Mouse (Mus musculus) MEL (cell line): ENCODE measurements around the gene Rhpn2. TPM values are rescaled to one million over a fixed set of nuclear protein-coding genes. Genes with fewer than 3 reads are reported as not detected.

Experiments
- DNase-seq: peaks from one replicate; pipeline ENCODE4 v3.0.0; 2011; ENCODE audit warnings: low read depth, low spot score
- H3K27ac ChIP-seq: 2 replicates; pipeline ENCODE4 v1.5.1; 2012; ENCODE audit warnings: low read depth, mild to moderate bottlenecking, control low read depth, low read length, moderate library complexity; ENCODE audit not compliant: control insufficient read depth
- H3K27me3 ChIP-seq, 2 experiments: fragments of 150-350 bp in 1 of 2; sonication (generic) in 1 of 2; 2 replicates each; pipeline ENCODE4 v1.6.1; 2012; ENCODE audit warnings: low read length in 2 of 2, mild to moderate bottlenecking in 2 of 2, improper control_type of control experiment in 1 of 2, moderate library complexity in 1 of 2; ENCODE audit not compliant: insufficient read depth in 2 of 2, control insufficient read depth in 1 of 2
- H3K36me3 ChIP-seq, 2 experiments: 2 replicates each; pipeline ENCODE4 v1.6.1; 2012 to 2014; ENCODE audit warnings: low read length in 2 of 2, improper control_type of control experiment in 1 of 2, inconsistent platforms in 1 of 2, mild to moderate bottlenecking in 1 of 2; ENCODE audit not compliant: insufficient read depth in 2 of 2, control insufficient read depth in 1 of 2
- H3K4me1 ChIP-seq, 2 experiments: fragments of 150-350 bp in 1 of 2; sonication (generic) in 1 of 2; 2 replicates each; pipeline ENCODE4 v1.6.1; 2012; ENCODE audit warnings: low read length in 2 of 2, improper control_type of control experiment in 1 of 2, mild to moderate bottlenecking in 1 of 2; ENCODE audit not compliant: insufficient read depth in 2 of 2, control insufficient read depth in 1 of 2
- H3K4me3 ChIP-seq, 2 experiments: fragments of 150-350 bp in 1 of 2; sonication (generic) in 1 of 2; 2 replicates each; pipeline ENCODE4 v1.5.1; 2012; ENCODE audit warnings: low read depth in 2 of 2, low read length in 2 of 2, mild to moderate bottlenecking in 2 of 2, moderate library complexity in 2 of 2, control low read depth in 1 of 2, improper control_type of control experiment in 1 of 2; ENCODE audit not compliant: control insufficient read depth in 1 of 2, insufficient read depth in 1 of 2
- H3K79me2 ChIP-seq: 2 replicates; pipeline ENCODE4 v1.6.1; 2012; ENCODE audit warnings: mild to moderate bottlenecking, low read length, moderate library complexity; ENCODE audit not compliant: control insufficient read depth, poor library complexity, insufficient read depth
- H3K9ac ChIP-seq: 2 replicates; pipeline ENCODE4 v1.6.1; 2012; ENCODE audit warnings: low read depth, mild to moderate bottlenecking, control low read depth, low read length, moderate library complexity; ENCODE audit not compliant: control insufficient read depth, poor library complexity, severe bottlenecking
- H3K9me3 ChIP-seq: fragments of 150-350 bp; sonication (generic); replicated peaks from 2 replicates; pipeline ENCODE4 v1.6.1; 2012; ENCODE audit warnings: mild to moderate bottlenecking, low read length, improper control_type of control experiment, moderate library complexity; ENCODE audit not compliant: insufficient read depth
- CHD2 ChIP-seq: IDR thresholded peaks from 2 replicates; pipeline ENCODE4 v1.6.1; 2011; ENCODE audit warnings: low read length, improper control_type of control experiment
- E2F4 ChIP-seq: IDR thresholded peaks from 2 replicates; pipeline ENCODE4 v1.6.1; 2011; ENCODE audit warnings: low read depth, low read length, improper control_type of control experiment, borderline replicate concordance
- ELF1 ChIP-seq: IDR thresholded peaks from 2 replicates; pipeline ENCODE4 v1.6.1; 2014; ENCODE audit warnings: low read depth, mild to moderate bottlenecking, inconsistent platforms, low read length, improper control_type of control experiment, moderate library complexity
- ETS1 ChIP-seq: IDR thresholded peaks from 2 replicates; pipeline ENCODE4 v1.6.1; 2012; ENCODE audit warnings: low read depth, mild to moderate bottlenecking, inconsistent platforms, low read length, improper control_type of control experiment, moderate library complexity
- GABPA ChIP-seq: IDR thresholded peaks from 2 replicates; pipeline ENCODE4 v1.6.1; 2012; ENCODE audit warnings: low read depth, mild to moderate bottlenecking, inconsistent platforms, low read length, improper control_type of control experiment, moderate library complexity
- HCFC1 ChIP-seq: IDR thresholded peaks from 2 replicates; pipeline ENCODE4 v1.6.1; 2012; ENCODE audit warnings: low read depth, mild to moderate bottlenecking, inconsistent platforms, low read length, improper control_type of control experiment, moderate library complexity
- JUND ChIP-seq: IDR thresholded peaks from 2 replicates; pipeline ENCODE4 v1.6.1; 2011; ENCODE audit warnings: low read depth, mild to moderate bottlenecking, improper control_type of control experiment, low read length
- KAT2A ChIP-seq: conservative IDR thresholded peaks from 2 replicates; pipeline ENCODE4 v1.6.1; 2012; ENCODE audit warnings: low read depth, low read length, improper control_type of control experiment, inconsistent platforms
- MAX ChIP-seq: IDR thresholded peaks from 2 replicates; pipeline ENCODE4 v1.6.1; 2011; ENCODE audit warnings: low read length, improper control_type of control experiment
- MAZ ChIP-seq: IDR thresholded peaks from 2 replicates; pipeline ENCODE4 v1.6.1; 2012; ENCODE audit warnings: low read depth, mild to moderate bottlenecking, inconsistent platforms, low read length, improper control_type of control experiment
- MXI1 ChIP-seq: IDR thresholded peaks from 2 replicates; pipeline ENCODE4 v1.6.1; 2011; ENCODE audit warnings: mild to moderate bottlenecking, low read depth, low read length, improper control_type of control experiment
- NELFE ChIP-seq: IDR thresholded peaks from 2 replicates; pipeline ENCODE4 v1.6.1; 2011; ENCODE audit warnings: low read depth, low read length, improper control_type of control experiment
- NRF1 ChIP-seq: IDR thresholded peaks from 2 replicates; pipeline ENCODE4 v1.6.1; 2014; ENCODE audit warnings: low read depth, mild to moderate bottlenecking, inconsistent platforms, low read length, improper control_type of control experiment, moderate library complexity; ENCODE audit not compliant: poor library complexity, insufficient read depth, severe bottlenecking
- POLR2A ChIP-seq, 2 experiments: IDR thresholded peaks; 2 replicates each; pipeline ENCODE4 v1.6.1; 2011 to 2012; ENCODE audit warnings: low read length in 2 of 2, mild to moderate bottlenecking in 2 of 2, control low read depth in 1 of 2, improper control_type of control experiment in 1 of 2, low read depth in 1 of 2, moderate library complexity in 1 of 2; ENCODE audit not compliant: control insufficient read depth in 1 of 2, insufficient read depth in 1 of 2, poor library complexity in 1 of 2
- POLR2AphosphoS2 ChIP-seq: IDR thresholded peaks from 2 replicates; pipeline ENCODE4 v1.6.1; 2011; ENCODE audit warnings: low read length, improper control_type of control experiment
- RAD21 ChIP-seq: IDR thresholded peaks from 2 replicates; pipeline ENCODE4 v1.6.1; 2011; ENCODE audit warnings: mild to moderate bottlenecking, low read depth, low read length, improper control_type of control experiment
- RCOR1 ChIP-seq: IDR thresholded peaks from 2 replicates; pipeline ENCODE4 v1.6.1; 2012; ENCODE audit warnings: low read depth, mild to moderate bottlenecking, inconsistent platforms, low read length, improper control_type of control experiment
- SIN3A ChIP-seq: IDR thresholded peaks from 2 replicates; pipeline ENCODE4 v1.6.1; 2012; ENCODE audit warnings: low read length, improper control_type of control experiment, inconsistent platforms
- SMC3 ChIP-seq: IDR thresholded peaks from 2 replicates; pipeline ENCODE4 v1.6.1; 2011; ENCODE audit warnings: low read depth, low read length, improper control_type of control experiment
- TAL1 ChIP-seq: IDR thresholded peaks from 2 replicates; pipeline ENCODE4 v1.6.1; 2012; ENCODE audit warnings: mild to moderate bottlenecking, inconsistent platforms, low read length, moderate library complexity, mixed read lengths
- TBP ChIP-seq: IDR thresholded peaks from 2 replicates; pipeline ENCODE4 v1.8.0; 2011; ENCODE audit warnings: low read depth, low read length, improper control_type of control experiment
- USF2 ChIP-seq, 2 experiments: IDR thresholded peaks; 2 replicates each; pipeline ENCODE4 v1.6.1; 2011 to 2012; ENCODE audit warnings: improper control_type of control experiment in 2 of 2, low read length in 2 of 2, borderline replicate concordance in 1 of 2, inconsistent platforms in 1 of 2, low read depth in 1 of 2, mild to moderate bottlenecking in 1 of 2; ENCODE audit not compliant: insufficient read depth in 1 of 2
- ZC3H11A ChIP-seq: IDR thresholded peaks from 2 replicates; pipeline ENCODE4 v1.6.1; 2012; ENCODE audit warnings: low read depth, mild to moderate bottlenecking, inconsistent platforms, low read length, improper control_type of control experiment
- ZMIZ1 ChIP-seq: IDR thresholded peaks from 2 replicates; pipeline ENCODE4 v1.6.1; 2012; ENCODE audit warnings: low read depth, mild to moderate bottlenecking, inconsistent platforms, low read length, improper control_type of control experiment, moderate library complexity
- polyA plus RNA-seq, 2 experiments: library from polyadenylated mRNA; stranded (reverse) in 1 of 2; unstranded in 1 of 2; fragments of >175 nt in 1 of 2; fragments of >200 nt in 1 of 2; gene quantifications; 2 replicates each; pipeline versions ENCODE4 v1.2.1 to v1.2.4; 2012; ENCODE audit warnings: low replicate concordance in 2 of 2, low read depth in 1 of 2; ENCODE audit not compliant: insufficient read length in 2 of 2, insufficient read depth in 1 of 2, missing spikeins in 1 of 2
- total RNA-seq: library from RNA; depleted of rRNA; stranded (reverse); fragments of 300-350 nt; gene quantifications from 2 replicates; pipeline ENCODE4 v1.2.3, GENCODE M21; 2012

Rhpn2 gene
- total and polyA plus RNA-seq, 3 experiments: 0.58 to 1.2 TPM; not detected in 1

DNA sequence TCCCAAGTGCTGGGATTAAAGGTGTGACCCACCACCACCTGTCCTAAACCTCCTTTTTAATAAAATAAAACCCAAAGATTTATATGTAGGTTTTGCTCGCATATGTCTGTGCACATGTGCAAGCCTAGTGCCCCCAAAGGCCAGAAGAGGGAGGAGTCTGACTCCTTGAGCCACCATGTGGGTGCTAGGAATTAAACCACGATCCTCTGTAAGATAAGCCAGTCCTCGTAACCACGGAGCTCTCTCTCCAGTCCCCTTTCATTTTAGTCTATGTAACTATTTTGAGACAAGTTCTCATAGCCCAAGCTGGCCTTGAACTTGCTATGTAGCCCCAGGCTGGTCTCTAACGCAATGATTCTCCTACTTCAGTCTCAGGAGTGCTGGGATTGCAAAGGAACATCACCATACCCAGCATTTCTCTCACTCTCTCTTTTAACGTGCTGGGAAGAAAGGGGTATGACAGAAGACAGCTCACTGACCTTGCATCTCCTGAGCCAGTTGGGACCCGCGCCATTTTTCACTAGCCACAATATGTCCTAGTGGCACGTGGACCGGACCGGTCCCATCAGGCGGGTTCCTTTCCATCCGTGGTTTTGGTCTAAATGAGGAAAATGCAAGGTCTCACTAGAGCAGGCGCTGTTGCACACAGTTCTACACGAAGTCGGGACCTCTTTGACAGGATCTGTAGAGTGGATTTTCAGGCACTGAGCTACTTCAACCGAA lies 61.9 kb downstream of the Rhpn2 start (continued):
- TF ChIP-seq NRF1 (peak; percentile 35; the same call in 1 of the 2 replicates), MAX (peak; percentile 76; the same call in 1 of the 2 replicates), ZC3H11A (no peak), TBP (0 out of 2 replicates have a peak, but pooled peaks have one; percentile 31), USF2 (IDR thresholded peaks at IDR 0.05; ENCODE audit: borderline replicate concordance in 1 of 2, insufficient read depth in 1 of 2, low read depth in 1 of 2, low read length in 2 of 2) (no peak), ETS1 (0 out of 2 replicates have a peak, but pooled peaks have one; percentile 31), MXI1 (peak; percentile 78), NELFE (peak; percentile 42; the same call in 1 of the 2 replicates), SMC3 (no peak), TAL1 (no peak), POLR2AphosphoS2 (no peak), JUND (no peak), RAD21 (no peak), E2F4 (no peak)

DNA sequence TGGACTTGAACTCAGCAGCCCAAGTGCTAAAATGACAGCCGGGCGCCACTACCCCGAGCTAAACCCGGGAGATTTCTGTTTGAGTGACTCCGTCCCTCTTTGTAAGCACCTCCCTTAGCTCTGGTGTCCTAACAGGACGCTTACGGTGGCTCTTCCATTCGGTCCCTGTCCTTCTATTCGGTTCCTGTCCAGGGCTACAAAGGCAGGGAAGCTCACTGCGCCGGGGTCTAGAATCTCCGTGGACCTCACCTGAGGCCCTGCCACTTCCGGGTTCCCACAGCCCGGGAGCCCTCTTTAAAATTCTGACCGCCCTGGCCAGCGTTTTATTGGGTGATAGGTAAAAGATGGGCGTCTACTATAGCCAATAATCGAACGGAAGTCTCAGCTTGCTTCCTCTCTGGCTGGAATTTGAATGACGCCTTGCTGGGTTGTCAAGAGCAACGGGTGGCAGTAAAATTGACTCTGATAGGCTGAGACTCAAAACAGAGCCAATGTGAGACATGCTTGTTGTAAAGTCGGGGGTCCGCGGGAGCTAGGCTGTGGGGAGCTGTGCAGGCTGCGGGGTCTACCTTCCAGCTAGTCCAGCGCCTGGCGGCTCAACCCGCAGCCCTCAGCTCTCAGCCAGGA lies 62.7 kb downstream of the Rhpn2 start, which contains the start of the genes Faap24 and Cep89:
Gene Faap24 (minus strand): TSS at position 295 of the 627 bp plus-strand sequence.
Gene Cep89 (plus strand): TSS at position 494 of the 627 bp plus-strand sequence.
- peak; percentile 99 for DNase-seq
- Histone ChIP-seq H3K9ac (peak within 1 kb of the TSS; percentile 89), H3K9me3 (no peaks in the 10 kb centered on the region), H3K4me3 (peak within 1 kb of the TSS; percentile 76 to 93), H3K36me3 (peaks cover 6 to 9% of the 10 kb centered on the region in 2 experiments), H3K27me3 (no peaks in the 10 kb centered on the region), H3K27ac (peak within 1 kb of the TSS; percentile 87), H3K4me1 (peaks cover 0 to 11% of the 10 kb centered on the region in 2 experiments; a peak in 1 of 4 replicates), H3K79me2 (peaks cover 20% of the 10 kb centered on the region)
- TF ChIP-seq RCOR1: no peak
- peak; percentile 79 for TF ChIP-seq CHD2
- no peak for TF ChIP-seq GABPA
- TF ChIP-seq NELFE: peak; percentile 74
- TF ChIP-seq TBP: peak; percentile 69
- TF ChIP-seq SMC3: no peak
- TF ChIP-seq ZMIZ1: no peak
- TF ChIP-seq JUND: no peak
- 0 out of 2 replicates have a peak, but pooled peaks have one; percentile 47 for TF ChIP-seq MAZ
- TF ChIP-seq HCFC1: peak; percentile 87
- TF ChIP-seq MXI1: peak; percentile 96
- peak; percentile 43; the same call in 1 of the 2 replicates for TF ChIP-seq NRF1
- TF ChIP-seq POLR2A (IDR thresholded peaks at IDR 0.05; ENCODE audit: control insufficient read depth in 1 of 2, insufficient read depth in 1 of 2, low read depth in 1 of 2, low read length in 2 of 2, poor library complexity in 1 of 2): peak; percentile 42 to 80; a peak in 3 of 4 replicates
- peak; percentile 100 for TF ChIP-seq ELF1
- TF ChIP-seq KAT2A: peak; percentile 43; the same call in 1 of the 2 replicates
- peak; percentile 99 for TF ChIP-seq SIN3A
